Mouse (Mus musculus): ENCODE measurements at regions not wholly inside any gene's neighbourhood (a gene's known extent, or its start where the extent isn't known, plus 50 kb on each side); places are given as distances from the start of the nearest gene placed in this dataset.

DNA sequence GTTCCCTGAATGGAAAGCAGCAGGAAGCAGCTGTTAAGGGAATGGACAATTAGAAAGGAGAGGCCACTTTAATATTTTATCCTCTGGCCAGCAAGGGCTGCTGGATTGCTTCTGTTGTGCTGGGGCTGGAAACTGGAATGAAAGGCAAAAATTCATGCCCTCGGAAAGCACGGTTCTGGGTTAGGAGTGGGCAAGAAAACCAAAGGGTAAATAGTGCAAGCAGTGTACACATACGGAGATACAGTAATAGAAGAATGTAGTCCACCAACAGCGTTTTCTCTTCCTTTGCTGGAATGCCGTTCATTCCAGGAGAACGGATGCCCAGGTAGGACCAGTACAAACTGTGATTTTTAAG, 50.8 kb upstream of the Zfr start:
- Histone ChIP-seq H3K27me3 (replicated peaks; ENCODE audit: control insufficient read depth, insufficient read depth, low read length) (no peaks in the 10 kb centered on the region), H3K4me1 (ENCODE audit: control insufficient read depth, insufficient read depth, low read length) (peaks cover 13% of the 10 kb centered on the region), H3K9me3 (ENCODE audit: control insufficient read depth, low read length) (no peaks in the 10 kb centered on the region), H3K4me2 (ENCODE audit: low read depth, low read length) (peak overlapping the region; percentile 28; the same call in 1 of the 2 replicates), H3K9ac (ENCODE audit: low read depth, low read length) (no peak overlapping the region), H3K27ac (ENCODE audit: low read length) (peak overlapping the region; percentile 82), H3K4me3 (ENCODE audit: low read length) (no peak overlapping the region), H3K36me3 (ENCODE audit: control insufficient read depth, insufficient read depth, low read length) (no peaks in the 10 kb centered on the region)
- no peak for ATAC-seq
- WGBS, result 45% methylated on average over 6 of the region's 6 CpGs

DNA sequence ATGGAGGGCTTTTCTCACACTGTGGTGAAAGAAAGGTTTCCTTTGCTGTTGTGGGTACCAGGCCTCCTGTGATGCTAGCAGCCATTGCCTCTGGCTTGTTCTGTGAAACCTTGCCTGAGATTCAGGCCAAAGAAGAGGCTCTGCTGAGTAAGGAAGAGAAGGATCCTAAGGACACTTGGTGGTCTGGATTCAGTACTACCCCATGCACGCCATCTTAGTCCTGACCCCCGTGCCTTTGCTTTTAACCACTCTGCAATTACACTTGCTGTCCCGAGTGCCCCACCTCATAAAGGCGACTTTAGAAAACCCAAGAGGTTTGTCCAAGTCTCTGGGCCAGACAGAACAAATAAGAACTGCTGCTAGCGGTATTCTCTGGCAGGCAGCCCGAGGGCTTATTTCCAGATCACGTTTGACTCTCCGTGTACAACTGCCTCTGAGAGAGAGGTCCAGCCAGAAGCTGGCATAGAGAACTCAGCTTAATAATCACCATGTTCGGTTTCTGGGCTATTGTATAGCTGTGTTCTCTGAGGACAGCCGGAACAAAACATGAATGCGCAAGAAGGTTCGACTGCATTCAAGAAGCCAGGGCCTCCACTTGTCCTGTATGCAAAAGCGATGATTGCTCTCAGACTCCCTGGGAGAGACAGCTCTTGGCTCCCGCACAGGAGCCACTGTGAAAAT, 51.3 kb upstream of the Zfr start:
- Histone ChIP-seq H3K4me3 (ENCODE audit: low read length) (no peak overlapping the region), H3K27ac (ENCODE audit: low read length) (peak overlapping the region; percentile 82), H3K36me3 (ENCODE audit: control insufficient read depth, insufficient read depth, low read length) (no peaks in the 10 kb centered on the region), H3K9ac (ENCODE audit: low read depth, low read length) (no peak overlapping the region), H3K4me1 (ENCODE audit: control insufficient read depth, insufficient read depth, low read length) (peaks cover 13% of the 10 kb centered on the region), H3K4me2 (ENCODE audit: low read depth, low read length) (peak overlapping the region; percentile 28; the same call in 1 of the 2 replicates), H3K9me3 (ENCODE audit: control insufficient read depth, low read length) (no peaks in the 10 kb centered on the region), H3K27me3 (replicated peaks; ENCODE audit: control insufficient read depth, insufficient read depth, low read length) (no peaks in the 10 kb centered on the region)
- whole genome bisulfite sequencing, result 39% methylated on average over 14 of the region's 14 CpGs
- peak; percentile 74 for ATAC-seq

DNA sequence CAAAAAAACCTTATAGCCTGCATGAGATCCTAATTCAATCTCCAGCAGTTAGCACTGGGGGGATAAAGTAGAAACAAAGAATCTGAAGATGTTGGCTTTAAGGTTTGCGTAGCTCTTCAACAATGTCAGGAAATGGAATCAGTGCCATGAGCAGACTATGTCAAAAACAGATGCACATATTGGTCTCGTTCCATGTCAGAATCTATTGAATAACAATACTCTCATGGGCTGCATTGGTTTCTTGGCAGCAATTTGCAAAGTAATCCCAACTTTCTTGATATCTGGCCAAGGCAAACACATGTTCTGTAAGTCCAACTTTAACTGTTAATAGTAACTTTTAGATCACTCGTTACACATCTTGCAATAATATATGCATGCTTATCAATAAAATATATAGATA, 58.1 kb upstream of the Sub1 start:
- no peaks in the 10 kb centered on the region for H3K4me1 ChIP-seq (ENCODE audit: control insufficient read depth, insufficient read depth, low read length)
- H3K9ac ChIP-seq (ENCODE audit: low read depth, low read length), result no peak overlapping the region
- no peak overlapping the region for H3K27ac ChIP-seq (ENCODE audit: low read length)
- WGBS, result 60% methylated on average over 3 of the region's 3 CpGs
- no peaks in the 10 kb centered on the region for H3K36me3 ChIP-seq (ENCODE audit: control insufficient read depth, insufficient read depth, low read length)
- no peak for ATAC-seq
- H3K4me2 ChIP-seq (ENCODE audit: low read depth, low read length), result no peak overlapping the region
- H3K27me3 ChIP-seq (replicated peaks; ENCODE audit: control insufficient read depth, insufficient read depth, low read length), result no peaks in the 10 kb centered on the region
- no peaks in the 10 kb centered on the region for H3K9me3 ChIP-seq (ENCODE audit: control insufficient read depth, low read length)
- H3K4me3 ChIP-seq (ENCODE audit: low read length), result no peak overlapping the region

DNA sequence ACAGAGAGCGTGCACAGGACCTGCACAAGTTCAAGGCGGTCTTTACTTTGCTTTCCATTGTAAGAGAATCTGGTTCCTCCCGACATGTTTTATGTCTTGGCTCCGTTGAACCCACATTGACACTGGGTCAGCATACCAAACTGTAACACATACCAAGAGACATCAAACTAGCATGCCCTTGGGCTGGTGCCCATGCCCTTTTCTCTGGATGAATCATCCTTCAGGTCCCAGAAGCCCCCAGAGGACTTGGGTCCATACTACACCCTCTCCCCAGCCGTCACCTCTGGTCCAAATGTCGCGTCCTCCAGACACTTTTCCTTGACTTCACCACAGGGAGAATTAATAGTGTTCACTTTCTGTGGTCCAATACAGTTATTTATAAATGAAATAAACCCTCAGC, 56.8 kb upstream of the Sub1 start:
- Histone ChIP-seq H3K4me1 (ENCODE audit: control insufficient read depth, insufficient read depth, low read length) (no peaks in the 10 kb centered on the region), H3K4me2 (ENCODE audit: low read depth, low read length) (no peak overlapping the region), H3K27me3 (replicated peaks; ENCODE audit: control insufficient read depth, insufficient read depth, low read length) (no peaks in the 10 kb centered on the region), H3K27ac (ENCODE audit: low read length) (no peak overlapping the region), H3K9me3 (ENCODE audit: control insufficient read depth, low read length) (no peaks in the 10 kb centered on the region), H3K4me3 (ENCODE audit: low read length) (no peak overlapping the region), H3K36me3 (ENCODE audit: control insufficient read depth, insufficient read depth, low read length) (no peaks in the 10 kb centered on the region), H3K9ac (ENCODE audit: low read depth, low read length) (no peak overlapping the region)
- no peak for ATAC-seq
- 88% methylated on average over 7 of the region's 7 CpGs for WGBS

DNA sequence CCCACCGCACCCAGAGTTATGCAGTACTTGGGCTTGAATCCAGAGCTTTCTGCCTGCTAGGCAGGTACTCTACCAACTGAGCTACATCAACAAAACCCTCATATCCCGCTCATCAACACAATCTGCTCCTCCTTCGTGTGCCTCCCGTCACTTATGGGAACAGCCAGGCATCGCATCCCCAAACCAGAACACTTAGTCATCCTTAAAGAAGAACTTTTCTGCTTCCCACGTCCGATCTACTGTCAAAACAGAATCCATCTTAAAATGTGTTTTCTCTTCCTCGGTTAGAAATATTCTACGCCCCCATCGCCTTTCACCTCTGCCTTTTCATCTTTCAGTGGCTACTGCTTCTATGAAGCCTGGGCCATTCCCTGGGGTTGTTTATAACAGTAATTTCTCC, 52.2 kb upstream of the Sub1 start:
- Histone ChIP-seq H3K36me3 (ENCODE audit: control insufficient read depth, insufficient read depth, low read length) (no peaks in the 10 kb centered on the region), H3K4me1 (ENCODE audit: control insufficient read depth, insufficient read depth, low read length) (no peaks in the 10 kb centered on the region), H3K27me3 (replicated peaks; ENCODE audit: control insufficient read depth, insufficient read depth, low read length) (no peaks in the 10 kb centered on the region), H3K4me2 (ENCODE audit: low read depth, low read length) (no peak overlapping the region), H3K27ac (ENCODE audit: low read length) (no peak overlapping the region), H3K9me3 (ENCODE audit: control insufficient read depth, low read length) (no peaks in the 10 kb centered on the region), H3K4me3 (ENCODE audit: low read length) (no peak overlapping the region), H3K9ac (ENCODE audit: low read depth, low read length) (no peak overlapping the region)
- no peak for ATAC-seq
- WGBS, result 88% methylated on average over 10 of the region's 10 CpGs

DNA sequence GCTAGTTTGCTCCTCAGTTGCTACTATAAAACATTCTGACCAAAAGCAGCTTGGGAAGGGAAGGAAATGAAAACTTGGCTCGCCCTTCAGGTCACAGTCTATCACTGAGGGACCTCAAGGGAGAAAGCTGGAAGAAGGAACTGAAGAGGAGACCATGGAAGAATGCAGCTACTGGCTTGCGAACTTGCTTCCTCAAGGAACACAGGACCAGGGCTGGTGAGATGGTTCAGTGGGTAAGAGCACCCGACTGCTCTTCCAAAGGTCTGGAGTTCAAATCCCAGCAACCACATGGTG, 51.4 kb upstream of the Sub1 start:
- no peak for ATAC-seq
- Histone ChIP-seq H3K4me3 (ENCODE audit: low read length) (no peak overlapping the region), H3K4me1 (ENCODE audit: control insufficient read depth, insufficient read depth, low read length) (no peaks in the 10 kb centered on the region), H3K27ac (ENCODE audit: low read length) (no peak overlapping the region), H3K27me3 (replicated peaks; ENCODE audit: control insufficient read depth, insufficient read depth, low read length) (no peaks in the 10 kb centered on the region), H3K9ac (ENCODE audit: low read depth, low read length) (no peak overlapping the region), H3K9me3 (ENCODE audit: control insufficient read depth, low read length) (no peaks in the 10 kb centered on the region), H3K4me2 (ENCODE audit: low read depth, low read length) (no peak overlapping the region), H3K36me3 (ENCODE audit: control insufficient read depth, insufficient read depth, low read length) (no peaks in the 10 kb centered on the region)
- 87% methylated on average over 3 of the region's 3 CpGs for WGBS

DNA sequence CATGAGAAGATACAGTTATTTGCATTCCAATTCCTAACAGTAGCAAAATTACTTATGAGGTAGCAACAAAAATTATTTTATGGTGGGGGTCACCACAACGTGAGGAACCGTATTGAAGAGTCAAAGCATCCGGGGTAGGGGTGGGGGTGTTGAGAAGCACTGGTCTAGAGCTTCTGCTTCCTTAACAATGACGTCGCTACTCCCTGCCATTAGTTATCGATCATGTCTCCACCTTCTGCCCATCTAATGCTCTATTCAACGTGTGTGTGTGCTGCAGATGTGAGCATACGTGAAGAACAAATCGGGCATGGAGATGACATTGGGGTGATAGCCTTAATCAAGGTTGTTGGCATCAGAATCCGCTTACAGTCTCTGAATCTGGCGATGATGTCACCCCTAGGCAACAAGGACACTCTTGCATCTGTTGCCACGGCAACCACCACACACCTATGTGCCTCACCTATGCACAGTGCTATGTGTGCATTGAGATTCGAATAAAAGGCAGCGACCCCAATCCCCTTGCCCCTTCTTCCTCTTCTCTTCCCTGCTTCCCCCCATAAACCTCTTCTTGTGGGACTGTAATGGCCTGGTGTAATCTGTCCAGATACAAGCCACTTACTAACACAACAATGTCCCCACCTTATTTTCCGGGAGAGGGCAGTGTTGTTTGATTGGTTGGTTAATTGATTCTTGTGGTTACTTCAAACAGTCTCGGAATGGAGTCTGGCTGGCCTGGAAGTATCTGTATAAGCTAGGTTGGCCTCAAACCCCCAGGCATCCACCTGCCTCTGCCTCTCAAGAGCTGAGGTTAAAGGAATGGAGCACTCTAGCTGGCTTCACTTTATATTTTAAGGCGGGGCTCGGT, 50.8 kb upstream of the Sub1 start:
- Histone ChIP-seq H3K4me3 (ENCODE audit: low read length) (no peak overlapping the region), H3K36me3 (ENCODE audit: control insufficient read depth, insufficient read depth, low read length) (no peaks in the 10 kb centered on the region), H3K27me3 (replicated peaks; ENCODE audit: control insufficient read depth, insufficient read depth, low read length) (no peaks in the 10 kb centered on the region), H3K9ac (ENCODE audit: low read depth, low read length) (no peak overlapping the region), H3K4me1 (ENCODE audit: control insufficient read depth, insufficient read depth, low read length) (no peaks in the 10 kb centered on the region), H3K27ac (ENCODE audit: low read length) (no peak overlapping the region), H3K4me2 (ENCODE audit: low read depth, low read length) (no peak overlapping the region), H3K9me3 (ENCODE audit: control insufficient read depth, low read length) (no peaks in the 10 kb centered on the region)
- no peak for ATAC-seq
- 89% methylated on average over 18 of the region's 18 CpGs for WGBS
